Mouse (Mus musculus): ENCODE measurements around the gene Iqub. TPM values are rescaled to one million over a fixed set of nuclear protein-coding genes. Genes with fewer than 3 reads are reported as not detected.

Iqub gene
- total RNA-seq, 4 experiments from 2014 or later: 0.10 to 0.27 (median 0.19) TPM

- DNase-seq (ENCODE audit: low spot score in 2 of 2): no peak
These were observed 44.2 kb downstream of the Iqub start for GRCm38 (mm10) chr6:24470571-24471132.

GRCm38 (mm10) chr6:24470135-24470534, 44.7 kb downstream of the Iqub start:
- DNase-seq (ENCODE audit: low spot score in 2 of 2): no peak

DNA sequence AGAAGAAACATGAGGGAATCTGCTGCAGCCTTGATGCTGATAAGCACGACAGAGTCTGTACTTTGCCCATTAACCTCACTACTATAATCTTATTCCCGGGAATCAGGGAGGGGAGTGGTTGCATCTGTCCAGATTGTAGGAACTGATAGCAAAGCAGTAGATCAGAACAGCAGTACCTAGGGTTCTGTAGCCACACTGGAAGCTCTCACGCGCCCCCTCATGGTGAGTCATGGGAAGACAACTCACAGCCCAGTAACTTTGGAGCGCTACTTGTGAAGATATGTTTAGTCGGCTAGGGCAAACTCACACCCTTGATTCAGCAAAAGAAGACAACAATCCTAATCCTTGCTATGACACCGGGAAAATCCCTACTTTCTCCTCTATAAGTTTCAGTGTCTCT, 58.8 kb downstream of the Iqub start:
- DNase-seq (ENCODE audit: low spot score in 2 of 2): no peak

DNA sequence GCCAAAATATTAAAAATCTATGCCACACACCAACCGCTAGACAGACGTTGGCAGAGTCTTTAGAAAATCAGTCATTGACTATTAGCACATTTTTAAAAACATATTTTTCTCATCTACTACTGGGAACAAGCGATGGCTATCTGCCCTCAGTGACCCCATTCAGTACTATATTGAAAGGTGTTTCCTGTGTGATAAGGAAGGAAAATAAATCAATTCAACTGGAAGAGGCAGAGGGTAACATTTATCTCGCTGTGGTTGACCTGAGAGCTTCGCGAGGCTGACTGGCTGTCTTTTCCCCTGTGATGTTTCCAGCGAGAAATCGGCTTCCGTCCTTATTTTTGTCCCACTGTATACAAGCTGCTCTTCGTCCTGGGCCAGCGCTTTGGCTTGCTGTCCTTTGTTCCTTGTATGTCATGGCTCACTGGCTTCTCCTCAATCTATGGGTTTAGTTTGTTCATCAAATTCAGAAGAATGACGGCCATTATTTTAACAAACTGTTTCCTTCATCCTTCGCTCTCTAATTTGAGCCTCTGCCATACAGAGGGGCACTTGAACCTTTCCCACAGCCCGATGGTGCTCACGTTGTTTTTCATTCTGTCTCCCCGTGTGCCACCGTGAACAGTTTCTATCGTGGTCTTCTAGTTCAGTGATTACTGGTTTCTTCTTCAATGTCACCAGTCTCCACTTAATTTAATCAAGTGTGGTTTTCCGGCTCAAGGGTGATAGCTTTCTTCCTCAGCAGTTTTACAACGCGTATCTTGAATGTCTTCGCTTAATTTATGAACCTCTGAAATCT, 63.6 kb downstream of the Iqub start:
- DNase-seq (ENCODE audit: low spot score in 2 of 2): no peak

DNA sequence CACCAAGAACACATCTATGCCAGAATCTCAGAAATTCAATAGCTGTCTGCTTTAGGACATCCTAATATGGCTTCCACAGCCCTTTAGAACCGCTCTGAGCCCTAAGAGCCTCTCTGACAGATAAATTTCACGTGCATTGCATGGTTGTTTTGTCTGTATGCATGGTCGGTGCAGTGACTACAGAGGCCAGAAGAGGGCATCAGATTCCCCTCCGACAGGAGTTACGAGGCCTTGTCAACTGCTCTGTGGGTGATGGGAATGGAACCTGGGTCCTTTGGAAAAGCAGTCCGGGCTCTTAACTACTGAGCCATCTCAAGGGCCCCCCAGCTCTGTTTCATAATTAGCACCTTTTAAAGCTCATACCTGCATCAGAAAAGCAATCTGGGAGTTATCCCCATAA, 64.6 kb downstream of the Iqub start:
- DNase-seq (ENCODE audit: low spot score in 2 of 2): no peak

DNA sequence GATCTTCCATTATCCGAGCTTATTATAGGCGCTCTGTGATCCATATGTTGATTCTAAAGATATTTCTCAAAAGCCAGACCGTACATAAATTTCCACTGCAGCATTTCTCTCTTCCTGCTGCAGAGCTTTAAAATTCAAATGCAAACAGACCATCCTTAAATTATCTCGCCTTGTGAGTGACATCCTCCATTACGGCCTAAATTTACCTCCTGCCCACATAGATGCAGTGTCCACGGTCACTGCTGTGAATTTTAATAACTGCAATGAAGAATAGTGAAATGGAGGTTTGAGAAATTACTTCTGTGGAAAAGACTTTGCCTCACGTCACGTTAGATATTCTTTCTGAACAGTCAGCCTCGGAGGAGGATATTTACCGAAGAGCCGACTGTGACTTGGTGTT, 98.8 kb downstream of the Iqub start:
- no peak for DNase-seq (ENCODE audit: low spot score in 2 of 2)

- no peak for DNase-seq (ENCODE audit: low spot score in 2 of 2)
These were observed 99.4 kb downstream of the Iqub start for GRCm38 (mm10) chr6:24415500-24415899.

DNA sequence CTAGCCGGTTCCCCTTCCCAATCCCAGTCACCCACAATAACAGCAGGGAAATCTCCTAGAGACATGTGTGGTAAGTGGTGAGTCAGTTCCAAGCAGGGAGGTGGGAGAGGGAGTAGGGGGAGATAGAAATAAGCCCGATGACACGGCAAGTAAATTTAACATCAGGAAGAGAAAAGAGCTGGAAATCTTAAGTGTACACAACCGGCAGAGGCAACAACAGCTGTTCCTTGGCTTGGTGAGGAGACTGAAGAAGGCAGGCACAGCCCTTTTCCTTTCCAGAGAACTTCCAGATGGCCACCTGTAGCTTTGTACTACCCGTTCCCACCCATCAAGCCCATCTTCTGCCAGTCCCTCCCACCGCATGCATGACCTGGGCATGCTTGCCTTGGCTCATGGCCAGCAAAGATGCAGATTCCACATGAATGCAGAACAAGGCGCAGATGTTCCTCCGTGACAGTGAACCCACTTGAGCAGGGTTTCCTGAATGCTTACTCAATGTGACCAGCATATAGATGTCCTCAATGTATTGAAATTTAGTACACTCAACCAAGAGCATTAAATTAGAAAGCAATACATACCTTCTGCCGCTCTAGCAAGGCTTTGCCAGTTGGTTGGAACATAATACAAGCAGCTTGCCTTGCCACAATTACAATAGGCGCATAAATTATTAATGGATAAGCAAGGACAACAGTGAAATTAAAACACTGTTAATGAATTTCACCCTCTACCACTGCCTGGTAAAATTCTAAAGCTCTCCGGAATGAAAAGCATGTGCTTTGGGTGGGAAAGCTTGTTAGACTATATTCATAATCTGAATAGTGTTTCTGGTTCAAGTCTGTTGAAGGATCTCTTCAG, 106.1 kb downstream of the Iqub start:
- no peak for DNase-seq (ENCODE audit: low spot score in 2 of 2)

GRCm38 (mm10) chr6:24407743-24408142, 107.1 kb downstream of the Iqub start:
- no peak for DNase-seq (ENCODE audit: low spot score in 2 of 2)

DNA sequence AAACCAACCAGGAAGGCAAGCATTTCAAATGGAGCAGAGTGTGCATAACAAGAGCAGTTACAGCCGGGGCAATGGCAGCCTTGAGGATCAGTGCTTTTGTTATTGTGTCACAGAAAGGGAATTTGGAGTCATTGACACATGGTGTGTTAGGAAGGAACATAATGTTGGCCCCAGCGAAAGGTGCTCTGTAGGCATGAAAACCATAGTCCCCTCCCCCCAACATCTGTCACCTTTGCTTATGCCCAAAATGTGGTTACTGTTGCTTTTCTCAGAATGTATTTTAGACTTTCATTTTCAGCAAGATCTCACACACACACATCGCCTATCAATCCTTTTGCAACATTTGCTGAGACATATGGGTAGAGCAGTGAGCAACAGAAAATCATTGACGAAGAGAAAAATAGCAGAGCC, 117.6 kb downstream of the Iqub start:
- DNase-seq (ENCODE audit: low spot score in 2 of 2): no peak

Other genes with a start within 250 kb of the Iqub start
- 100 to 1,000 TPM; 471 to 626 (median 563) TPM for gene Ndufa5, start 12.9 kb upstream of the Iqub start, total RNA-seq (2022)
- gene Asb15, start 13.1 kb upstream of the Iqub start, total RNA-seq (2022): 10 to 100 TPM; 61.5 to 83.0 (median 66.8) TPM
- 100 to 1,000 TPM; 142 to 191 (median 167) TPM for gene Lmod2, start 82.7 kb upstream of the Iqub start, total RNA-seq (2022)
- gene Wasl, start 149.9 kb upstream of the Iqub start, total RNA-seq (2022): 10 to 100 TPM; 11.5 to 15.7 (median 15.4) TPM
- gene Hyal6, start 218.2 kb upstream of the Iqub start, total RNA-seq (2022): not detected
- not detected for gene Hyal4, start 233.3 kb upstream of the Iqub start, total RNA-seq (2022)